Mouse (Mus musculus): Measurements from ENCODE around the gene Sfrp4.

- no peak for TF ChIP-seq POLR2A (IDR thresholded peaks at IDR 0.05; ENCODE audit: insufficient read depth, low read depth, low read length)
- TF ChIP-seq CTCF (IDR thresholded peaks at IDR 0.05; ENCODE audit: insufficient read depth, low read depth, low read length), result no peak
Measured at GRCm38 (mm10) chr13:19630768-19631709, 8.1 kb downstream of the Sfrp4 start.

Measured in olfactory bulb, adult 2 months (tissue).